Comparison of ENCODE assay signal across 8 mouse cellular contexts in genomic region chr9:106891829-106892551, GRCm38 (mm10). TPM values are rescaled to one million over a fixed set of nuclear protein-coding genes. Genes with fewer than 3 reads are reported as not detected.
DNase-seq lines count a peak whose midpoint lies in the region; ATAC-seq lines count a peak whose summit lies in the region.

TSS of gene Manf (minus strand) at chr9:106891979.

- ATAC-seq in hindbrain, embryonic 11.5 days (ENCODE audit: low FRiP score): peak; percentile 98

- H3K9ac ChIP-seq in hindbrain, embryonic 11.5 days (ENCODE audit: low read depth, low read length): peak within 1 kb of the TSS; percentile 92

- peaks cover 3% of the 10 kb centered on the region; the same call in 1 of the 2 replicates for H3K36me3 ChIP-seq in hindbrain, embryonic 11.5 days (ENCODE audit: control insufficient read depth, insufficient read depth, low read length)

- peak within 1 kb of the TSS; percentile 93 for H3K4me3 ChIP-seq in hindbrain, embryonic 11.5 days (ENCODE audit: low read depth, low read length)

- no peaks in the 10 kb centered on the region for H3K9me3 ChIP-seq in hindbrain, embryonic 11.5 days (ENCODE audit: control insufficient read depth, low read length)

- under 1% methylated on average over 58 of the region's 59 CpGs for WGBS in hindbrain, embryonic 11.5 days

- no peaks in the 10 kb centered on the region for H3K27me3 ChIP-seq in hindbrain, embryonic 11.5 days (ENCODE audit: control insufficient read depth, insufficient read depth, low read length)

- peaks cover 10% of the 10 kb centered on the region for H3K4me1 ChIP-seq in hindbrain, embryonic 11.5 days (replicated peaks; ENCODE audit: control insufficient read depth, insufficient read depth, low read length)

- H3K4me2 ChIP-seq in hindbrain, embryonic 11.5 days (replicated peaks; ENCODE audit: low read depth, low read length): peak within 1 kb of the TSS; percentile 73

- H3K27ac ChIP-seq in hindbrain, embryonic 11.5 days (ENCODE audit: low read depth, low read length): peak within 1 kb of the TSS; percentile 91

- peak; percentile 99 for DNase-seq in Muller cell, postnatal 12 days (ENCODE audit: inconsistent ontology term)
- DNase-seq in cerebellum, adult 9-11 months: peak; percentile 98
- DNase-seq in frontal cortex, adult 2 months (ENCODE audit: extremely low spot score in 1 of 2, low spot score in 1 of 2): peak; percentile 98 to 99
- DNase-seq in hindbrain, embryonic 11.5 days (ENCODE audit: low spot score): peak; percentile 95
- DNase-seq in layer of hippocampus, postnatal 10 days (ENCODE audit: low spot score in 2 of 2): peak; percentile 93 to 96
- DNase-seq in lung, postnatal 10 days: peak; percentile 98
- DNase-seq in ovary, postnatal 36 days (ENCODE audit: low spot score): peak; percentile 96
- peak; percentile 96 for DNase-seq in thymus, postnatal 25 days

RNA-seq across cellular contexts. Expression of gene Manf, which starts in this region (rescaled TPM):
- 69.3 and 75.8 TPM in 2 replicates for polyA plus RNA-seq in frontal cortex, adult 2 months (2012; rRNA removed)
- polyA plus RNA-seq in hindbrain, embryonic 11.5 days (2014; fragmentation: Nextera tagmentation; extraction: Ambion mirVana): 305 and 309 TPM in 2 replicates
- total RNA-seq in layer of hippocampus, postnatal 10 days (2021): 100 to 1,000 TPM; 101 to 116 TPM

Comparison
In these comparisons a context has a peak if more than half of its experiments do, and no peak if none do; other contexts are left out.
1. Peak in every context shown above with its lines: DNase-seq, ATAC-seq, H3K4me3 ChIP-seq and H3K27ac ChIP-seq.